Mouse (Mus musculus) WW6 (cell line): ENCODE measurements at regions not wholly inside any gene's neighbourhood (a gene's known extent, or its start where the extent isn't known, plus 50 kb on each side); places are given as distances from the start of the nearest gene placed in this dataset.

Experiments used
- DNase-seq: peaks from one replicate; pipeline ENCODE4 v3.0.0-alpha.2; 2013; ENCODE audit warnings: low read depth, low spot score

DNA sequence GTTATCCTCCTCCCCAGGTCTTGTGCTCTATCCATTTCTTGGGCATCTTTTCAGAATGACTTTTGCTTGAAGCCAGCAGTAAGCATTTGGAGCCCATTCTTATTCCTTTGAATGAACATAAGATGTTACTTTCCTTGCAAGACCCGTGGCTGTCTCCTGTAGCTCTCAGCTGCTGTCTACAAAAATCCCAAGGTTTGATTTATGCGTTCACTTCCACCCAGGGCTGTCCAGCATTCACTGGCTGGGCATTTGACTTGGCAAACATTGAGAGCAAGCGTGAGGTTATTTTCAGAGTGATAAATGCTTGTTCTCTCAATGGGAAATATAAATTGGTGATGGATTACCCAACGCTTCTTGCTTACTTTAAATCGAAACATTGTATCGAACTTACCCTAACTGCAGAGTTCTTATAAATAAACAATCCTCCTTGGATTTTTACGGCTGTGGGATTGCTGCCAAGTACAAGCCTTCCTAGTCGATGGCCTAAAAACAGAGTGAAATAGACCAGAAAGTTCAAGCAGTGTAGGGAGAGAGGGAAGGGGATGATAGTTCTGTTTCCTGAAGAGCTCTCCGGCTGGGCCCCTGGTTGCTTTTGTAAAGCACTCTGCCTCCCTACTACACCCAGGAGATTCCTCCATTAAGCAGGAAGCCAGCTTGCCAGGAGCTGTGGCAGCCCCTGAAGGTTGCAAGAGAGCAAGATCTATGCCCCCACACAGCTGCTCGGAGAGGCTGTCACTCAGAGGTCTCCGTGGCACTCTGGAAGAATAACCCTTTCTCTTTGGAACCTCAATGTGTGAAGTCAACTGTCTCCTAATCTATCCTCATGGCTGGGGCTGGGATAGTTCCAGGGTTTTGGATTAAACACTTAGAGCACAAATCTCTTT is 210.1 kb downstream of the Mex3b start:
- DNase-seq: no peak

GRCm38 (mm10) chr7:83077919-83078265 is 210.8 kb downstream of the Mex3b start:
- DNase-seq: no peak

DNA sequence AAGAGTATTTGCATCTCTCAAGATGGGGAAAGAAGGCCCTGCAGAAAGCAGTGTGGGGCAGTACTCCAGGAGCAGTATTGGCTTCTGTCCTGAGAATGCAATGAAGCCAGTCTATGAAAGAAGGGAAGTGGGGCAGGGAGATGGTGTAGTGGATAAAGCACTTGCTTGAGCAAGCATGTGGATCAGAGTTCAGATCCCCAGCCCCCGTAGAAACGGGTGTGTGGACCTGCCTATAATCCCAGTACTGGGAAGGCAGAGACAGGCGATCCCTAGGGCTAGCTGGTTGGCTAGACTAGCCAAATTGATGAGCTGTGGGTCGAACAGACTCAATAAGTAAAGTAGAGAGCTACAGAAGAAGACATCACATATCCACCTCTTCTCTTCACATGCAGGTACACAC is 211.6 kb downstream of the Mex3b start:
- DNase-seq: no peak

DNA sequence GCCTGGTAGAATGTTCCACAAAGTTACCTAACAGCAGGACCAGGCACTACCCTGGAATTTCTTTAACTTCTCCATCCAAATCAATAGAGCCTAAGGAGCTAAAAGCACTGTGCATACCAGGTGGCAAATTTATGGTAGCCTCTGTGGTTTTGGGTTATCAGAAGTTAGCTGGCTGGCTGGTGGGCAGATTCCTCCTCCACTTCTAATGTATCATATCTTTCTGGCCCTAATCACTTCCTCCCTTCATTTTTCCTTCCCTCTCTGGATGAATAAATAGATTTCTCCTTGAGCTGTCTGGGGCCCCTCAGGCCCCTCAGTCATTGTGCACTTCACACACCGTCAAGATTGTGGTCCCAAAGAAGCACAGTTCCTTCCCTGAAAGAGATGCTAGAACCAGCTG is 212.7 kb downstream of the Mex3b start:
- DNase-seq: no peak

DNA sequence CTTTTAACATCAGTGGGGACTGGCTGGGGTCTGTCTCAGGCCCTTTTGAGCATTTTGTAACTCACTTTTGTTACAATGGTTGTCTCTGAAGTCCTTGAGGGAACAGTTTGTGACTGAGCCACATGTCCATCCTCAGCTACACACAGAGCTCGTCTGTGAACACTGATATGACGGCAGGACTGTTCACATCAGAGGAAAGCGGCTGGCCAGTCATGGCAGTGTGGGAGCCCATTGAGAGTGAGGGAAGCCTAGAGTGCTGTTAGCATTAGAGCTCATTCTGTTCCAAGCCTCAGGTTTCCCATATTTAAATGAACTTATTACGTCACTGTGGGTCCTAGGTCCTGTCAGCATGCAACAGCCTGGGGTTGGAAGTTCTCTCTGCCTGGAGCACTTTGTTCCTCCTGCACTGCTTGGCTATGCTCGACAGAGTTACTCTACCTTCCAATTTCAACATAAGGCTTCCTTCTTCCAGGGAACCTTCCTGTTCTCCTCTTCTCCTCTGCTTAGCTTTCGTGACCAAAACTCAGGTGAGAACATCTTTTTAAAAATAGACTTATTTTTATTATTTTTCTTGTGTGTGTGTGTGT is 217.5 kb downstream of the Mex3b start:
- DNase-seq: no peak

GRCm38 (mm10) chr7:83085547-83086158 is 218.5 kb downstream of the Mex3b start:
- DNase-seq: no peak

- DNase-seq: no peak
Measured at GRCm38 (mm10) chr7:83087408-83087807, 220.3 kb downstream of the Mex3b start.

DNA sequence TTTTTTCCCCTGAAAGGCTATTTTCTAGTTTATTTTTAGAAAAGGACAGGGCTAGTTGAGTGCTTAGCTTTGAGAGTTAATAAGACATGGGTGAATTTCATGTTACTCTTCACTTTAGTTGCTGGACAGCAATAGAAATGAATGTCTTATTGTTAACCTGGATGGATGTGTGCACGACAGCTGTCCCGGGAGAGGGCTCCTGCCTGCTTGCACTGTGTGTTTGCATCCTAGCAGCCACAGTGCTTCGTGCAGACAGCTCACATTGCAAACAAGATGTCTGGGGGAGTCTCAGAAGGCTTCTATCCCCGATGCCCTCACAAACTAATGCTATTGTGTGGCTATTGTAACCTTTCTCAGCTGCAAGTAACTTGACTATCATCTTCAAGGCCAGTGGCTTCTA is 221.0 kb downstream of the Mex3b start:
- no peak for DNase-seq

DNA sequence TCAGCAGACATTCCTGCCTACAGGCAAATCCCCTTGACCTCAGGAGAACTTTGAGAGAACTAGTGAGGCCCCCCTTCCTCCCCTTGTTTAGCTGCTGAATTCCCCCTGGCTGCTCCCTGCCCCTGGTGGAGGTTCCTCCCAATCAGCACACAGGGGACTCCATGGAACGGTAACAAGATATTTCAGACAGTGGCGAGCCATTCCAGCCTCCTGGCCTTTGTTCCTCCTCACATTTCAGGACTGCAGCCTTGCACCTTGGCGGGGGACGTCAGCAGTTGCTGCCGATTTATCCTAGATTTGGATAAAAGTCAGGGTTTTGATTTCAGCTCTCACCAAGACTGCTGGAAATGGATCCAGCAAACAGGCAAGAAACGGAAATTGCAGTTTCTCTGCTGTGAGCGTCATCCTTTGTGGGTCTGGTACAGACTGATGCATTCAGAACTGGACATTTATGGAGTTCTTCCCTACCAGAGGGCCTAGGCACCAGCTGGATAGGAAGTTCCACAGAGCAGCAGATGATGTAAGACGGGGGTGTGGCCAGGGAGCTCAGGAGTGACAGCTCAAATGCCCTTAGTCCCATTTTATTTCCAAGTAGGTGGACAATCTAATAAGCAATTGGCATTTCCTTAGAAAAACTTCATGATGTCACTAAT is 222.3 kb downstream of the Mex3b start:
- DNase-seq: no peak

DNA sequence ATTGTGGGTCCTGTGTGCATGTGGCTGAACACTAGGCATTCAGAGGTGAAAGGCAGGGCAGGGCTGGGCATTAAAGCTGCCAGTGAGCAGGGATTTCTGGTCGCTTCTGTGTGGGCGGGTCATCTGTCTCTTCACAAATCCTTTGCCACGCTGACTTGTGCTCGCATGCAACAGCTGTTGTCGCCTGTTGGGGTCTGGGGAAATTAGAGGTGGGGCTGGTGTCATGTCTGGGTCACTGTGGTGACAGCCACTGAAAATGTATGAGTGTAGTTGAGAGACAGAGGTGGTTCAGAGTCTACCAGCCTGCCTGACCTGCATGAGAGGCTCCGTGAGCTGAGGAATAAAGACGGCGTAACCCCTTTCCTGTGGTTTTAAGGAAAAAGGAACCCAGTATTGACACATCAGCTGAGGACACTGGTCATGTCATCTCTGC is 226.8 kb downstream of the Mex3b start:
- DNase-seq: no peak

- no peak for DNase-seq
Measured at GRCm38 (mm10) chr7:83094899-83095298, 227.8 kb downstream of the Mex3b start.

DNA sequence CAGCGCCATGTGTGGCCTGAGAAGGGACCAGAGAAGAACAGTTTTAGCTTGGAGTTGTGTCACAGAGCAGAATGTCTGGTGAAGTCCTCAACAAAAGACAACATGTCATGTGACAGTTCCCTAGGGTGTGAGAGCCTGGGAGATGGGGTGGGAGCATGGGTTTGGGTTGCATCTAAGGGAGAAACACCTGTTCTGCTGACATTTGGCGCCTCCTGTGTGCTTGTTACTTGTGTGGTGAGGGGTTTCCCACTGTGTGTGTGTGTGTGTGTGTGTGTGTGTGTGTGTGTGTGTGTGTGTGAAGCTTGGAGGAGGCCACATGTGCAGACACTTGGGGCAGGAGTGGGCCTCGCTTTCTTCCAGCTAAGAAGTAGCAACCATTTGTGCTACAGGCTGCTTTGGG is 228.5 kb downstream of the Mex3b start:
- no peak for DNase-seq

GRCm38 (mm10) chr7:83104426-83104825 is 237.3 kb downstream of the Mex3b start:
- no peak for DNase-seq

GRCm38 (mm10) chr7:83105672-83106071 is 238.5 kb downstream of the Mex3b start:
- DNase-seq: no peak

DNA sequence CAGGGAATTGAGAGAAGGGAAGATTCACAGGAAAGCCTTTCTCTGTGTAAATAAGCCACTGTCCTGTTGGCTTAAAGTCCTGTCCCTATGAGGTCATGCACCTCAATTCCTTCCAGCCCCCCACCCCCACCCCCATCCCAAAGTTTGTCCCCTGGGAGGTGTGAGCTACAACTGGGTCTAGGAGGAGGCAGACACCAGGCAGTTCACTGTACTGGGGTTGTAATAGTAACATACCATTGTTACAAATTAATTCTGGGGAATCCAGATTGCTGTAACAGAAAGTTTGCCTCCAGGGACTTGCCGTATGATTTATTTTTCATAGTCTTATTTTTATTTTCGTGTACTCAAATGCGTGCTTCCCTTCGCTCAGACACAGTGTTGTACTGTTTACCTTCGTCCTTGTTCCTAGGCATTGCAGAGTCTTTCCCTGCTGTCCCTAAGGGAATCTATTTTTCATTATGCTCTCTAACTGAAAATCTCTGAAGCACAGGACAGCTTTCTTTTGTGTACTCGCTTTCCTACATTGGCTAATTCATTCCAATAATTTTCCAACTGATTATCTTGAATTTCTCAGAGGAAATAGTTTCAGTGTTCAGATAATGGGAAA is 244.2 kb downstream of the Mex3b start:
- no peak for DNase-seq

- no peak for DNase-seq
Measured at GRCm38 (mm10) chr7:83116487-83116886, 249.4 kb downstream of the Mex3b start.

GRCm38 (mm10) chr7:83117065-83117464 is 249.9 kb downstream of the Mex3b start:
- DNase-seq: no peak

DNA sequence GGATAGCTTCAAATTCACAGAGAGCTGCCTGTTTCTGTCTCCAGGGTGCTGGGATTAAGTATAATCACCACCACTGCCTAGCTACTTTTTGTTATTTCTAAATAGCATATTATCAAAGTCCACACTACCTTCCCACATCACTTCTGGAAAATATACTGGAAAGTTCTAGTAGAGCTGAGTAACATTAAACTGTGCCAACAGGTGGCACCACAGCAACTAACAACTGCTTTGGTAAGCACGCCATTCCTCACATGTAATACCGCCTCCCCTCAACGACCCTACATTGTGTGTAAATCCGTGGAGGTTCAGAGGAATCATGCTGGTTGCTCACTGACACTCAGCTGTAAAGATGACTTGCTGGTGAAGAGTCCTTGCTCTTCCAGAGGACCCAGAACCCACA is 259.1 kb downstream of the Mex3b start:
- DNase-seq: no peak

DNA sequence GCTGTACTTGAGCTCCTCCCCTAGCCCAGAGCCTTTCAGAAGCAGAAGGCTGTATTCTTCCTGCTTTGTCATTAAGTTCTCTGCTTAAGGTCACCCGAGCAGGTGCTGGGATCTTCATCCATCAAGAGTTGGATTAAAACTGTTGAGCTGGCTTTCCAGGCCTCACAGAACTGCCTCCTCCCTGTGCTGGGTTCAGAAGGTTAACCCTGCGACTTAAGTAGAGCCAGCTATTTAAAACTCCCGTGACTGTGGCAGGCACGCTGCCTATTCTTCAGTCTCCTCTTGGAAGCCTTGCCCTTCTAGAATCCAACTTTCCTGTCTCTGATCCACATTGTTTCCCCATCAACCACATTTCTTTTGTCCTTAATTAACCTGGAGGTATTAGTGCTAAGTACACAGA is 273.1 kb downstream of the Mex3b start:
- DNase-seq: no peak

DNA sequence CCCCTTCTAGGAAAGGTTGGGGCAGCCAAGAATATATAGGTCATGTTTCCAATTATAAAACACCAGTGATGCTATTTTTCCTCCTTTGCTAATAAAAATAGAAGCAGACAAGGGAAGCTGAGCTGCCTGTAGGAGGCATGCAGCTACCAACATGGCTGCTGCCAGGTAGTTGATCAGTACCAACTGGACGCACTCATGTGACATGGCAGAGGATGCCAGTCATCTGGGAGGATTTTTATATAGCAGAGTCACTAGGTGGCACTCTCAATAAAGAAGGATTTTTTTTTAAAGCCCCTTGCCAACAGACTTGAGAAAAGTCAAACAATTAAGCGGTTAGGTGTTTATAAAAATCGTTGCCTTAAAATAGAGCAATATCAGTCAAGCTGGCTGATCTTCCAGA is 273.5 kb downstream of the Mex3b start:
- no peak for DNase-seq

- no peak for DNase-seq
Measured at GRCm38 (mm10) chr7:83144018-83144417, 276.9 kb downstream of the Mex3b start.

GRCm38 (mm10) chr7:83145551-83145950 is 278.4 kb downstream of the Mex3b start:
- no peak for DNase-seq
